Mouse (Mus musculus): ENCODE data around the gene Vars. TPM values are rescaled to one million over a fixed set of nuclear protein-coding genes. Genes with fewer than 3 reads are reported as not detected.
A peak's percentile ranks its signal among the peaks of the same experiment; 100 is the strongest.
"Not testable (repeated sequence)": the region's sequence is repeated elsewhere in the genome, so short reads cannot be mapped to it uniquely, and the experiment has no call there.

The Vars gene
- polyA plus RNA-seq (2015; fragmentation: Nextera tagmentation; extraction: Ambion mirVana), result 60.4 and 68.7 TPM in 2 replicates

- Histone ChIP-seq H3K4me3 (peak within 1 kb of the TSS; percentile 63), H3K27me3 (no peaks in the 10 kb centered on the region), H3K9ac (peak within 1 kb of the TSS; percentile 97), H3K9me3 (no peaks in the 10 kb centered on the region), H3K4me2 (peak within 1 kb of the TSS; percentile 99), H3K36me3 (peaks cover 11% of the 10 kb centered on the region), H3K4me1 (replicated peaks) (peaks cover 29% of the 10 kb centered on the region), H3K27ac (replicated peaks) (peak within 1 kb of the TSS; percentile 96)
- WGBS, result 1% methylated on average over 73 of the region's 83 CpGs
- peak; percentile 93 for ATAC-seq (ENCODE audit: low FRiP score, low read depth)
Observed at GRCm38 (mm10) chr17:35000717-35001451, at the start of gene Vars. Gene Vars, plus strand, starts transcription at chr17:35000987.

DNA sequence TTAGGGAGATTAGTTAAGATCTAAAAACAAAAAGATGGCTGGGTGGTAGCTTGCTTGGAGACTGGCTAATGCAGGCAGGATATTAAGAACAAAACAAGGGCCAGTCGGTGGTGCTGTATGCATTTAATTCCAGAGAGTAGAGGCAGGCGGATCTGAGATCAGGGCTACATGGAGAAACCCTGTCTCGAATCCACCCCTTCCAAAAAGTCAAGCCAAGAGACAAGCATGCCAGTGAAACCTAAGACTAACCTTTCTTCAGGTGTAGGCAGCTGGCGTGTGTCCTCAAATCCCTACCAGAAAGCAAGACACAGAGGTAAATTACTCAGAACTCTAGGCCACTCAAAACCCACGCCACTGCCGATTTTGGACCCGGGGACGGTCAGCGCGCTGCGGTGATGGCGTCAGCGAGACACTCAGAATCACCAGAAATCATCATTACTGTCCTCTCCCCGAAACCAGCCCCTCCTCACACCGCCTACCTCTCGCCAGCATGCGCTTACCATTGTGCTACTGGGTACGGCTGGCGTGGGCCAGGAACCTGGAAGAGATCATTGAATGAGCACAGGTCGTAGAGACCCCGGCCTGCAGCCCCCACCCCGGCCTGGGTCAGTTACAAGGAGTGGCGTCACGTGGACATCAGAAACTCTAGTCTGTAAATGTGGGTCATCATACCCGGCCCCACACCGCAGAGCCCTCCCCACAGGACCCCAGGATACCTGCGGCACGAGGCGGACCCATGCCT, 49.0 kb upstream of the Vars start:
- H3K9ac ChIP-seq, result peak overlapping the region; percentile 99
- H3K27ac ChIP-seq (replicated peaks), result peak overlapping the region; percentile 92
- peaks cover 13% of the 10 kb centered on the region for H3K27me3 ChIP-seq
- H3K9me3 ChIP-seq, result no peaks in the 10 kb centered on the region
- no peak for ATAC-seq (ENCODE audit: low FRiP score, low read depth)
- peaks cover 15% of the 10 kb centered on the region for H3K36me3 ChIP-seq
- peak overlapping the region; percentile 82 for H3K4me2 ChIP-seq
- peak overlapping the region; percentile 70 for H3K4me3 ChIP-seq
- under 1% methylated on average over 29 of the region's 29 CpGs for WGBS
- H3K4me1 ChIP-seq (replicated peaks), result peaks cover 19% of the 10 kb centered on the region

- H3K4me2 ChIP-seq, result peak overlapping the region; percentile 82
- H3K27me3 ChIP-seq, result peaks cover 13% of the 10 kb centered on the region
- WGBS, result 0% methylated on average over 23 of the region's 23 CpGs
- ATAC-seq (ENCODE audit: low FRiP score, low read depth), result peak; percentile 87
- H3K36me3 ChIP-seq, result peaks cover 15% of the 10 kb centered on the region
- no peaks in the 10 kb centered on the region for H3K9me3 ChIP-seq
- peak overlapping the region; percentile 92 for H3K27ac ChIP-seq (replicated peaks)
- H3K9ac ChIP-seq, result peak overlapping the region; percentile 99
- peak overlapping the region; percentile 70 for H3K4me3 ChIP-seq
- peaks cover 19% of the 10 kb centered on the region for H3K4me1 ChIP-seq (replicated peaks)
Observed at GRCm38 (mm10) chr17:34952378-34953040, 48.3 kb upstream of the Vars start.

DNA sequence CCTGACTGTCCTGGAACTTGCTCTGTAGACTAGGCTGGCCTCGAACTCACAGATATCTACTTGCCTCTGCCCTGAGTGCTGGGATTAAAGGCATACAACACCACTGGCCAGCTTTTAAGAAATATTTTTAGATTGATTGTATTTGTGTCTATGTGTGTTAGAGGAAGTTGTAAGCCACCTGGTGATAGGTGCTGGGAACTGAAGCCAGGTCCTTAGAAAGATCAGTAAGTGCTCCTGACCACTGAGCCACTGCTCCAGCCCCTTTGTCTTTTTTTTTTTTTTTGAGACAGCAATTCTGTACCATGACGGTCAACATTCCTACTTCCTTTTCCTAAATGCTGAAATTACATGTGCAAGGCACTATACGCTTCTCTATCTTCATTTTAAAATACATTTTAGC, 47.5 kb upstream of the Vars start:
- 84% methylated on average over 3 of the region's 3 CpGs for WGBS
- Histone ChIP-seq H3K27ac (replicated peaks) (no peak overlapping the region; the same call in 1 of the 2 replicates), H3K4me2 (no peak overlapping the region), H3K4me3 (peak overlapping the region; percentile 70), H3K36me3 (peaks cover 15% of the 10 kb centered on the region), H3K9me3 (no peaks in the 10 kb centered on the region), H3K9ac (no peak overlapping the region), H3K27me3 (peaks cover 13% of the 10 kb centered on the region), H3K4me1 (replicated peaks) (peaks cover 19% of the 10 kb centered on the region)
- ATAC-seq (ENCODE audit: low FRiP score, low read depth), result no peak

DNA sequence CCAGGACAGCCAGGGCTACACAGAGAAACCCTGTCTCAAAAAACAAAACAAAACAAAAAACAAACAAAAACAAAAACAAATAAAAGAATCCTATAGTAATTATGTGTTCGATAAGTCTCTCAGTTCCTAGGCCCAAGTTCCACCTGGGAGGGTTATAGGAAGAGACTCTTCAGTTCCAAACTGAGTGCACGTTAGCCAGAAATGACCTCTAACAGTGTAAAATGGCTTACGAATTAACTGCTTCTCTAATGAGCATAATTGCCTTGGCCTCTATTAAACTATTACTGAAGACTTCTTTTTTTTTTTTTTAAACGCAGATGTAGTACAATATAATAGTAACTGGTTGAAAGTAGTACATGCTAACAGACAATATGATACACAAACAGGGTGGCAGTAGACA, 46.9 kb upstream of the Vars start:
- no peak for ATAC-seq (ENCODE audit: low FRiP score, low read depth)
- peaks cover 15% of the 10 kb centered on the region for H3K36me3 ChIP-seq
- 90% methylated on average over 4 of the region's 4 CpGs for WGBS
- H3K9me3 ChIP-seq, result no peaks in the 10 kb centered on the region
- H3K27me3 ChIP-seq, result peaks cover 13% of the 10 kb centered on the region
- H3K4me3 ChIP-seq, result no peak overlapping the region
- H3K27ac ChIP-seq (replicated peaks), result no peak overlapping the region
- peaks cover 19% of the 10 kb centered on the region for H3K4me1 ChIP-seq (replicated peaks)
- H3K9ac ChIP-seq, result no peak overlapping the region
- no peak overlapping the region for H3K4me2 ChIP-seq

- Histone ChIP-seq H3K4me1 (replicated peaks) (peaks cover 20% of the 10 kb centered on the region), H3K4me3 (no peak overlapping the region), H3K4me2 (no peak overlapping the region), H3K9me3 (no peaks in the 10 kb centered on the region), H3K9ac (0 out of 2 replicates have a peak overlapping the region, but pooled peaks have one; percentile 5), H3K27me3 (peaks cover 19% of the 10 kb centered on the region), H3K36me3 (peaks cover 10% of the 10 kb centered on the region), H3K27ac (replicated peaks) (no peak overlapping the region)
- WGBS, result 75% methylated on average over 4 of the region's 4 CpGs
- no peak for ATAC-seq (ENCODE audit: low FRiP score, low read depth)
Observed at GRCm38 (mm10) chr17:34954831-34955230, 46.0 kb upstream of the Vars start.

DNA sequence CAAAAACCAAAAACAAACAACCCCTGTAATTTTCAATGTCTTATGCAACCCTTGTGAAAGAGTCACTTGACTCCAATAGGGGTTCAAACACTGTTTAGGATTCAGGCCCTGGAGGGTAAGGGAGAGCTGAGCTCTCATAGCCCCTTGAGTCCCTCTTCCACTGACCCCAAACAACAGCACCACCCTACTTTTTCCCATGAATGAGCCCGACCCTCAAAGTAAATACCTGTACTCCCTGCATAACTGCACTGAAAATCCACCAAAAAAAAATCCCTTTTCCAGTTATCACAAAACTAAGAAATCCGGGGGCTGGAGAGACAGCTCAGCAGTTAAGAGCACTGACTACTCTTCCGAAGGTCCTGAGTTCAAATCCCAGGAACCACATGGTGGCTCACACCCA, 44.9 kb upstream of the Vars start:
- no peak overlapping the region for H3K4me2 ChIP-seq
- H3K9me3 ChIP-seq, result no peaks in the 10 kb centered on the region
- whole genome bisulfite sequencing, result 82% methylated on average over 3 of the region's 3 CpGs
- H3K27me3 ChIP-seq, result peaks cover 23% of the 10 kb centered on the region
- no peak for ATAC-seq (ENCODE audit: low FRiP score, low read depth)
- no peak overlapping the region for H3K27ac ChIP-seq (replicated peaks)
- H3K9ac ChIP-seq, result no peak overlapping the region
- peaks cover 10% of the 10 kb centered on the region for H3K4me1 ChIP-seq (replicated peaks)
- H3K4me3 ChIP-seq, result no peak overlapping the region
- no peaks in the 10 kb centered on the region for H3K36me3 ChIP-seq

GRCm38 (mm10) chr17:34956340-34956739, 44.4 kb upstream of the Vars start:
- Histone ChIP-seq H3K36me3 (no peaks in the 10 kb centered on the region), H3K27ac (replicated peaks) (no peak overlapping the region), H3K4me2 (no peak overlapping the region), H3K9ac (no peak overlapping the region), H3K4me3 (no peak overlapping the region), H3K4me1 (replicated peaks) (peaks cover 5% of the 10 kb centered on the region; the same call in 1 of the 2 replicates), H3K9me3 (no peaks in the 10 kb centered on the region), H3K27me3 (peaks cover 26% of the 10 kb centered on the region)
- no peak for ATAC-seq (ENCODE audit: low FRiP score, low read depth)
- WGBS, result 60% methylated on average over 1 of the region's 1 CpGs

DNA sequence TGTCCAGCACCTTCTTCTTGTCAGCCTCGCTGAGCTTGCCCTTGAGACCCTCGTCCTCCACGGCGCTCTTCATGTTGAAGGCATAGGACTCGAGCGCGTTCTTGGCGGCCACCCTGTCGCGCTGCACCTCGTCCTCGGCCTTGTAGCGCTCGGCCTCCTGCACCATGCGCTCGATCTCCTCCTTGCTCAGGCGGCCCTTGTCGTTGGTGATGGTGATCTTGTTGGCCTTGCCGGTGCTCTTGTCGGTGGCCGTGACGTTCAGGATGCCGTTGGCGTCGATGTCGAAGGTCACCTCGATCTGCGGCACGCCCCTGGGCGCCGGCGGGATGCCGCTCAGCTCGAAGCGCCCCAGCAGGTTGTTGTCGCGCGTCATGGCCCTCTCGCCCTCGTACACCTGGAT, 43.5 kb upstream of the Vars start:
- WGBS, result 27% methylated on average over 29 of the region's 40 CpGs
- not testable (repeated sequence) for ATAC-seq (ENCODE audit: low FRiP score, low read depth)

DNA sequence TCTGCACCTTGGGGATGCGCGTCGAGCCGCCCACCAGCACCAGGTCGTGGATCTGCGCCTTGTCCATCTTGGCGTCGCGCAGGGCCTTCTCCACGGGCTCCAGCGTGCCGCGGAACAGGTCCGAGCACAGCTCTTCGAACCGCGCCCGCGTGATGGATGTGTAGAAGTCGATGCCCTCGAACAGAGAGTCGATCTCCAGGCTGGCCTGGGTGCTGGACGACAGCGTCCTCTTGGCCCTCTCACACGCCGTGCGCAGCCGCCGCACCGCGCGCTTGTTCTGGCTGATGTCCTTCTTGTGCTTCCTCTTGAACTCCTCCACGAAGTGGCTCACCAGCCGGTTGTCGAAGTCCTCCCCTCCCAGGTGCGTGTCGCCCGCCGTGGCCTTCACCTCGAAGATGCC, 42.8 kb upstream of the Vars start:
- not testable (repeated sequence) for H3K4me2 ChIP-seq; H3K27ac ChIP-seq (replicated peaks); H3K9ac ChIP-seq; ATAC-seq (ENCODE audit: low FRiP score, low read depth); H3K9me3 ChIP-seq; H3K4me3 ChIP-seq; H3K36me3 ChIP-seq; H3K4me1 ChIP-seq (replicated peaks)
- H3K27me3 ChIP-seq, result peaks cover 34% of the 10 kb centered on the region
- 28% methylated on average over 31 of the region's 40 CpGs for WGBS

More for the DNA sequence above, 43.5 kb upstream of the Vars start:
- H3K4me1 ChIP-seq (replicated peaks); H3K4me2 ChIP-seq; H3K4me3 ChIP-seq; H3K9ac ChIP-seq; H3K36me3 ChIP-seq; H3K9me3 ChIP-seq; H3K27ac ChIP-seq (replicated peaks): not testable (repeated sequence)
- H3K27me3 ChIP-seq, result peaks cover 31% of the 10 kb centered on the region

GRCm38 (mm10) chr17:34958734-34959129, 42.1 kb upstream of the Vars start:
- not testable (repeated sequence) for H3K9me3 ChIP-seq; H3K9ac ChIP-seq; H3K27ac ChIP-seq (replicated peaks); H3K4me1 ChIP-seq (replicated peaks); ATAC-seq (ENCODE audit: low FRiP score, low read depth); H3K36me3 ChIP-seq
- WGBS, result 0% methylated on average over 30 of the region's 47 CpGs
- H3K4me3 ChIP-seq, result peak overlapping the region; percentile 48
- H3K27me3 ChIP-seq, result peaks cover 36% of the 10 kb centered on the region
- H3K4me2 ChIP-seq, result peak overlapping the region; percentile 89
